Mouse (Mus musculus) heart, postnatal 25 days (tissue): ENCODE measurements at regions not wholly inside any gene's neighbourhood (a gene's known extent, or its start where the extent isn't known, plus 50 kb on each side); places are given as distances from the start of the nearest gene placed in this dataset.

Experiments used
- DNase-seq: peaks from one replicate; pipeline ENCODE4 v3.0.0; 2022; ENCODE audit warnings: low spot score
- intact Hi-C: fragments of 180-260 bp; cut with DNase I; formaldehyde crosslinking; loops from one replicate; pipeline ENCODE4 v1.15.1; 2025

DNA sequence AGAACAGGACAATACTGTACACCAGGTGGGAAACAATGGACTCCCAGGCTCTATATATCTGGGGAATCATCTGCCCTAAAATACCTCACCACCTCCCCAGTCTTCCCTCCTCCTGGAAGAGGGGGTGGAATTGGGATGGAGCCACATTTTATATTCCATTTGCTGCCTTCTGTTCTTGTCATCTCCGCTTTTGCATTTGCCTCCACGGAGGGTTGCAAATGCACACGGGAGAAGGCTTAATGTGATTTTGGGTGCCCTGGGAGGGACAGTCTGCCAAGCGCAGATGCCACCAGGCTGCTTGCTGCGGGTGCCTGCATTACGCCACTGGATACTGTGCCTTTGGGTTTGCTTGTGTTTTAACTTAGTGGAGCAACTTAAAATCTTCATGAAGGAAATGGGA, 239.5 kb upstream of the Zc3h12c start:
- intact Hi-C loops: no loop called here
- no peak for DNase-seq

DNA sequence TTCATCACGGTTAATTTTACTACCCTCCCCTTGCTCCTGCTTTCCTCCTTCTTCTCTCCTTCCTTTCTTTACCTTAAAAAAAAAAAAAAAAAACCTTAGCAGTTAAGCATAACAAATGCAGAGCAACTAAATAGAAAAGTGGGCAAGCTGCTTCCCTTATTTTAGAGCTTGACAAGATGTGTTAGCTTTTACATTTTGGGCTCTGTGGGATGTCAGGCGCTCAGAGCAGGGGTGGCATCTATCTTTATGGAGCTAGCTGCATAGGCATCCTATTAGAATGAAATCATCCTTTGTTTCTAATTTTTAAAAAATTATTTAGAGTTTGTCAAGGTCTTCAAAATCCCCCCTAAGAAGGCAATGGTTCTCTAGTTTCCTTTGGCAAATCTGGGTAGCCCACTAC, 234.1 kb upstream of the Zc3h12c start:
- no peak for DNase-seq
- intact Hi-C loops: no loop called here

DNA sequence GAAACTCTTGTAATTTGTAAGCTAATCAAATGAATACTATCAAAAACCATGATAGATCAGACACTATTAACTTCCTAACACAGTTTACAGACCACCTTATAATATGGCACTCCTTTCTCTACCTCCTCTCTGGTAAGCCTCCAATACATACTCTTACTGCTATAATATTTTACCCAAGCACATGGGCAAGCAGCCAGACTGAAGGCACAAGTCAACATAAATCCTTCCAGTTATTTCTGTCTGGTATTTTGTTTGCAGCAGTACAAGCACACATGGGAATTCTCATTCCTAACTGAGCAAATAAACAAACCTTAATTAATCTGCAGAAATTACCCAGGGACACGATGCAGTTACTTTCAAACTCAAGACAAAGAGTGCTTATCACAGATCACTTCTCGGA, 210.7 kb upstream of the Zc3h12c start:
- DNase-seq: no peak
- intact Hi-C loops: no loop called here

- no peak for DNase-seq
- intact Hi-C loops: no loop called here
Measured at GRCm38 (mm10) chr9:52377761-52378160, 209.4 kb upstream of the Zc3h12c start.

DNA sequence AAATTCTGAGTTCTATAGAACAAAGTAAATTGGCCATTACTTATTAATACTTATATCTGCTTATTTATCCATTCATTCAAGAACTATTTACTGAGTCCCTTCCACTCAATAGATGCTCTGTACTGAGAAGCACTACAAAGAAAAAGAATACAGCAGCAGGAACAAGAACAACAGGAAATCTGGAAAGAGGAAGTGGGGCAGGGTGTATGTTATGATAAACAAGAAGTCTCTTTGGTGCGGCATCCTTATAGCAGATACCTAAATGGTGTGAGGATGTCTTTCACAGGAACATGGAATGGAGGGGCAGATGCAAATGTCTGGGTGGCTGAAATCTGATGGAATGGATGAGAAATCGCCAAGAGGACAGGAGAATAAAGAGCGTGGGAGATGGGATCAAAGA, 208.5 kb upstream of the Zc3h12c start:
- no peak for DNase-seq
- intact Hi-C loops: no loop called here

DNA sequence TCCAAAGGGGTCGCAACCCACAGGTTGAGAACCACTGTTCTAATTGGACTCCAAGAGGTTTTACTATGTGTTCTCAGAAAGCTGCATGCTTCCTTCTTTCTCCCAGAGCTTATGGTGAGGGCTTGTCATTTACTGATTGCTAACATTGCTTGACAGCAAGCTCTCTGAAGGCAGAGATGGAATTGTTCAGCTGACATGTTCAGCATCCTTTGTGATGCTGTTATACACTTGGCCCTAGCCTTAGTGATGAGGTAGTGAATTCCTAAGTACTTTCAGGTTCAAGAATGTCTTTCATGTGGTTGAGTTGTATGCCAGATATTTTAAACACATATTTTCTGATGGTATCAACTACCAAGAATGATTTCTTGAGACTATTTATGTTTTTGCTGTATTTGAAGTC, 202.9 kb upstream of the Zc3h12c start:
- intact Hi-C loops: no loop called here
- DNase-seq: no peak

DNA sequence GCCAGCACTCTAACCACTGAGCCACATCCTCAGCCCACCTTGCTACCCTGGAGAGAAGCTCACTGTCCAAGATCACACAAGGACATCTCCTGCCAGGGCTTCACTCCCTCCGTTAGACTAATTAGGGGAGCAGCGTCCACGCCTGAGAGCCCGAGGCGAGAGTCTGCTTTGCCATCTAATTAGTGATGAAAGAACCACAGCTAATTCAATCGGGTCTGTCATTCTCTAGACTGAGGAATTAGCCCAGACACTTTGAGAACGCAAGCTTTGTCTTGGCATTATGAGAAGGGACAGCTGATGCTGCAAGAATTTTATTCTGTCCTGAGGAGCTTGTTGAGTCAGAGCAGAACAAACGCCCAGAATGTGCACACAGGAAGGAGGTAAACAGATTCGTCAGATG, 200.5 kb upstream of the Zc3h12c start:
- DNase-seq: no peak
- intact Hi-C loops: no loop called here

DNA sequence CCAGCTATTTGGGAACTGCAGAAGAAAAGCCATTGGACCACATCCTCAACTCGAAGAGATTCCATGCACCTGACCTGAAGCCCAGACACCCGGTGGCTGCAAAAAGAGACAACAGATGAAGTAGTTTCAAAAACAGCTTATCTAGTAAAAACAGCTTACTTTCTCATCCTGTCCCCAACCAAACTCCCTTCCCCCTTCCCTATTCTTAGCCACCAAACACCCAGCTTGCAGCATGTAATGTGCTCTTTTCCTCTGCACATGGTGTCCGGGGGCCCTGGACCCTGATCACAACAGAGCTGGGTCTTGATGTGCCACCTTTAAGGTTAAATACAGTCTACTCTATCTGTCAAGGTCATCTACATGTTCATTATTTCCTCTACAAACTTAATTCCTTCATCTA, 199.7 kb upstream of the Zc3h12c start:
- no peak for DNase-seq
- intact Hi-C loops: no loop called here

- no peak for DNase-seq
- intact Hi-C loops: no loop called here
Measured at GRCm38 (mm10) chr9:52366046-52366445, 197.7 kb upstream of the Zc3h12c start.

DNA sequence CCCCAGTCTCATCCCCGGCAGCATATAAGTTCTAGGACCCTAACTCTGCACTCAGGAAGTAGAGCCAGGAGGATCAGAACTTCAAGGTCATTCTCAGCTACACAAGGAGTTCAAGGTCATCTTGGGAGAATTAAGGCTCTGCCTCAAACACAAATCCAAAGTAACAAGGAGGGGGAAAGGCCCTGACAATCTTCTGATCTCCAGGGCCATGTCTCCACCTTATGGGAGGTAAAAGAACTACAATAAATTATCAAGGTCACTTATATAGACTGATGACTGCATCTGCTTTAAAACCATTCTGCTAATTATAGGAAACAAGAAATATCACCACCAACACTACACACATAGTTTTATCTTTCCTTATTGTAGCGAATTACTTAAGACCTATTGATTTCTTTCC, 193.2 kb upstream of the Zc3h12c start:
- intact Hi-C loops: no loop called here
- DNase-seq: no peak

- no peak for DNase-seq
- intact Hi-C loops: no loop called here
Measured at GRCm38 (mm10) chr9:52359416-52359815, 191.0 kb upstream of the Zc3h12c start.

DNA sequence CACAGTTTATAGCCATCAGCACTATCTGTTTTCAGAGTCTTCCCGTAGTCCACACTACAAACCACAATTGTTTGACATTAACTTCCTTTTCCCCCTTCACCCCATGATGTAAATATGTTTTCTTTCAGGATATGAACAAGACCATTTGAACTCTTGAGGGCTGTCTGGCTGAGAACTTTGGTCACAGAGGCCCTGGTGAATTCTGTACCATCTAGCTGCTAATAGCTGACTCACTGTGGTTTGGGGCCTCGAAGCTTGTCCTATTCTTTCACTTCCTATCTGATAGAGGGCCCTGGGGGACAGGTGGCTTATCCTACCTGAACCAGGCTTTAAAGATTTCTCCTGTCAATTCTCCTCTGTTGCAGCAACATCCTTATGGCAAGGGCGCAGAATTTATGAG, 188.2 kb upstream of the Zc3h12c start:
- DNase-seq: no peak
- intact Hi-C loops: no loop called here

DNA sequence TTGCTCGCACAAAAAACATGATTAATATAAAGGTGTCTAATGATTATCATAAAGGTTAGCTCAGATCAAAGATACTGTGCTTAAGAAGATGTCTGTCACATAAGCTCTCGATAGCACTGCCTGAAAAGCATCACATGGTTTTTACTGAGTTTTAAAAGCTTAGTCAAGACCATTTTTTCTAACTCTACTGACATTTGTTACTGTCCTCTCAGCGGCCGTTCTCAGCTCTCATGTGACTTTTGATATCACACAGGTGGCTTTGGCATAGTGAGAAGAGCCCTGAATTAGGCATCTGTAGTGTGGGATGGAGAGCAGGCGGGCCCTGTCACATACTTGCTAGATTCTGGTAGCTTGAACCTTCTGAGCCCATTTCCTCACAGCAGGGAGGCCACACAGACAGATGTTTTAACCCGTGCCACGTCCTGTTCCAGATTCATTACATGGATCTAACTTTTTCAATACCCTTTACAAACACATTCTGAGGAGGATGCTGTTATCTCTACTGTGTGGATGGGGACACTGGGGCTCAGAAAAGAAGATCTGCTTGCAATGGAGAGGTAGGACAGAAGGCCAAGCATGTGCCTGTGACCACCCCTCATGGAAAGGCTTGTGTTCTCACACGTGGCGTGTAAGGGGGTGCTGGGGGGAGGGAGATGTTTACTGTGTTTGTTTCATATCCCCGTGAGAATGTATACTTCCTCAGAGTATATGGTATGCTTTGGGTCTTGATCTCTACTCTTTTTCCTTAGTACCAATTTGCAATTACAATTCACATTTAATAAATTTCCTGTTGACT, 187.0 kb upstream of the Zc3h12c start:
- DNase-seq: no peak
- intact Hi-C loops: no loop called here

GRCm38 (mm10) chr9:52348536-52349527, 180.5 kb upstream of the Zc3h12c start:
- intact Hi-C loops: no loop called here
- DNase-seq: no peak

DNA sequence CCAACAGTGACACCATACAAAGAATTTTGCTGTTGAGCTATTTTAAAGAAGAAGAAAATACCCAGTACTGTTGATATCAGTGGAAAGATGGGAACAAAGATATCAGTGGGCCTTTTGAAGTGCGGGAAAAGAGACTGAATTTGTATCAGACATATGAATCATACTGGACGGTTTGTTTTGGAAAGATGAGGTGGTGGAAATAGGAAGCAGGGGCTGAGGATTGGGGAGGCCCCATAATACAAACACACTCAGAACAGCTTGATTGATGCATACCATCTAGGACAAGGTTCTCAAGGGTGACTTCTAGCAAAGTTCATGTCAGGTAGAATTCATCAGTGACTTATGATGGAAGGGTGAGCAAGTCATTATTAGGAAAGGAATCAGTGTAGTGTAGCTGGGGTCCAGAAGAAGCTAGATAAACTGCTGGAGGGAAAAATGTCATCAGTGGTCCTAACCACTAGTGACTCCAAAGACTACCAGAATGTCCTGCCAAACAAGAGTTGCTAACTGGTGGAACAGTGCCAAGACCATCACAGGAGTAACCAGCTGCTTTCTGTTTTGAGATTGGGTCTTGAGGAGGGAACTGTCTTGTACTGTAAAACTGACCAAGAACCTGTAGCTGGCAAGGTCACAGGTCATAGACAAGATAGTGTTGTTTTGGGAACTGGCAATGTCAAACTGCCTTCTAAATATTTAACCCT, 176.0 kb upstream of the Zc3h12c start:
- no peak for DNase-seq
- intact Hi-C loops: no loop called here

- no peak for DNase-seq
- intact Hi-C loops: no loop called here
Measured at GRCm38 (mm10) chr9:52341029-52341428, 172.7 kb upstream of the Zc3h12c start.

- no peak for DNase-seq
- intact Hi-C loops: no loop called here
Measured at GRCm38 (mm10) chr9:52337786-52338322, 169.5 kb upstream of the Zc3h12c start.

- no peak for DNase-seq
- intact Hi-C loops: no loop called here
Measured at GRCm38 (mm10) chr9:52334767-52335166, 166.4 kb upstream of the Zc3h12c start.

DNA sequence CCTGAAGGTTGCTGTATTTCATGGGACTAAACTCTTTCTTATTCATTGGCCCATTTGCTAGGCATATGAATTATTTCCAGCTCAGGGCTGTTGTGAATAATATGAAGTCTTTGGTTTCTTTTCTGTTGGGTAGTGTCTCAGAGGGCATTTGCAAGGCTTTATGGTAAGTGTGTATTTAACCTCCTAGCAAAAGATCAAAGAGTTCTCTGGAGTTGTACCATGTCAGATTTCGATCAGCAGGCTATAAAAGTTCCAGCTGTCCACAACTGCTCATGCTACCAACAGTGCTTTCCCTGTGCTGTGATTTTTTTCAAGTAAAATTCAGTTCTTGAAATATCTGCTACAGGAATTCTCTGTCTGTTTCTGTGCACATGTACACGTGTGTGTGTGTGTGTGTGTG, 165.5 kb upstream of the Zc3h12c start:
- intact Hi-C loops: no loop called here
- DNase-seq: no peak

DNA sequence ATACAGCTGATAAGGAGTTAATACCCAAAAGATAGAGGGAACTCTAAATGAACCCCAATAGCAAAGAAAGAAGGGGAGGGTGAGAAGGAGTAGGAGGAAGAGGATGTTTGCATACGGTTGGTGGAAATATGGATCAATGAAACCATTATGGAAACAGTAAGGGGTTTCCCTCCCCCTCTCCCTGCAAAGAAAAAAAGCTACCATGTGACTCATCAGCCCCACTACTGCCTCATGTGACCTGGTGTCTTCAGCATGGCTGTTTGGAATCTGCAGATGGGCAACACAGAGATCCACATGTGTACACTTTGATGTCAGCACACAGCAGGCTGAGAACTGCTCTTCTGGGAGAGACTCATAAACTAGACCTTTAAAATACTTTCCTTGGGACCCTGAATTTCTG, 163.4 kb upstream of the Zc3h12c start:
- intact Hi-C loops: no loop called here
- no peak for DNase-seq
